Mouse (Mus musculus): ENCODE results near the gene Cdhr5. TPM values are rescaled to one million over a fixed set of nuclear protein-coding genes. Genes with fewer than 3 reads are reported as not detected.

Cdhr5 gene
- polyA plus RNA-seq, 1 experiment from 2014 or later: not detected

GRCm38 (mm10) chr7:141222126-141222467, 54.5 kb downstream of the Cdhr5 start:
- Histone ChIP-seq H3K9me3 (replicated peaks) (no peaks in the 10 kb centered on the region), H3K4me3 (peak overlapping the region; percentile 66), H3K4me1 (replicated peaks) (peaks cover 32% of the 10 kb centered on the region), H3K27ac (ENCODE audit: poor library complexity, severe bottlenecking) (peak overlapping the region; percentile 88), H3K27me3 (replicated peaks) (no peaks in the 10 kb centered on the region), H3K36me3 (0 out of 2 replicates have a peak, but pooled peaks cover 3% of the 10 kb centered on the region), H3K9ac (peak overlapping the region; percentile 47), H3K4me2 (peak overlapping the region; percentile 63)
- 10% methylated on average over 8 of the region's 8 CpGs for WGBS
- no peak for ATAC-seq (ENCODE audit: insufficient number of reproducible peaks, low FRiP score)

- 3% methylated on average over 44 of the region's 44 CpGs for whole genome bisulfite sequencing
- Histone ChIP-seq H3K9ac (peak overlapping the region; percentile 90), H3K4me1 (replicated peaks) (peaks cover 38% of the 10 kb centered on the region), H3K27me3 (replicated peaks) (no peaks in the 10 kb centered on the region), H3K36me3 (0 out of 2 replicates have a peak, but pooled peaks cover 3% of the 10 kb centered on the region), H3K27ac (ENCODE audit: poor library complexity, severe bottlenecking) (peak overlapping the region; percentile 88), H3K9me3 (replicated peaks) (no peaks in the 10 kb centered on the region), H3K4me2 (peak overlapping the region; percentile 91), H3K4me3 (peak overlapping the region; percentile 66)
- ATAC-seq (ENCODE audit: insufficient number of reproducible peaks, low FRiP score): peak; percentile 97
Measured at GRCm38 (mm10) chr7:141221249-141222125, 55.1 kb downstream of the Cdhr5 start.

DNA sequence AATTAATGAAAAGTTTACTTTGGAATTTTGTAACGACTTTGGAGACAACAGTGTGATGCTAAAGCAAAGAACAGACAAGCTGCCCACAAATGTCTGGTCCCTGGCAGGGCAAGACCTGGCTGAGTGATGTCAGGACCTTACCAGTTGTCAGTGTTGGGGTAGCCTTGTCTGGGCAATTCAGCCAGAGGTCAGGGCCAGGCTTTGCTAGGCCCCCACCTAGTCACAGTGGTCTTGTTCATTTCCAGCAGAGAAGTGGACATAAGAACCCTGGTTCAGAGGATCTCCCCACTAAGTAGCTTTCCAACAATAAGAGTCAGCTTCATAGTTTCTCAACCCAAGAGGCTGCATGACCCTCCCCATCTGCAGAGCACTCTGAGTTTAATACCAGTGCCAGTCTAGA, 56.2 kb downstream of the Cdhr5 start:
- Histone ChIP-seq H3K9me3 (replicated peaks) (no peaks in the 10 kb centered on the region), H3K36me3 (0 out of 2 replicates have a peak, but pooled peaks cover 3% of the 10 kb centered on the region), H3K4me2 (peak overlapping the region; percentile 91), H3K27ac (ENCODE audit: poor library complexity, severe bottlenecking) (no peak overlapping the region), H3K4me3 (peak overlapping the region; percentile 66), H3K27me3 (replicated peaks) (no peaks in the 10 kb centered on the region), H3K9ac (peak overlapping the region; percentile 90), H3K4me1 (replicated peaks) (peaks cover 42% of the 10 kb centered on the region)
- no peak for ATAC-seq (ENCODE audit: insufficient number of reproducible peaks, low FRiP score)
- 87% methylated on average over 1 of the region's 1 CpGs for WGBS

DNA sequence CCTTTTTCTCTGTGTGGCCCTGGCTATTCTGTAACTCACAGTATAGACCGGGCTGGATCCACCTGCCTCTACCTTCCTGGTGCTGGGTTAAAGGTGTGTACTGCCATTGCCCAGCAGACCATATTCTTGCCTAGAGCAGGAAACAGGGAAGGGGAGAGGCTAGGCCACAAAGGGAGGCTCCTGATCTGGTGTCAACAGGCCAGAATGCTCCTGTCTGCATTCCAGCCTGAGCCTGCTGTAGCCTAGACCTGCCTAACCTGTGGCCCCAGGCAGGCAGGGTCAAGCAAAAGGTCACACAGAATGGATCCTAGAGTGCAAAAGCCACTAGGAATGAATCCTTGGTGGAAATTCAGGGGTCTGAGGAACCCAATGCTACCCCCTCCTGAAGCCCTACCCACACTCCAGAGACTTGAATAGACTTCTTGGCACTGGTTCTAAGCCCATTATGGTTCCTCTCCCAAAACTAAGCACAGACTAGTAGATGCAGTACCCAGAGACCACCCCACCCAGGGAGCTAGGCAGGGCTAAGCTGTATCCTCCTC, 57.0 kb downstream of the Cdhr5 start:
- Histone ChIP-seq H3K4me2 (no peak overlapping the region; the same call in 1 of the 2 replicates), H3K27ac (ENCODE audit: poor library complexity, severe bottlenecking) (no peak overlapping the region), H3K27me3 (replicated peaks) (no peaks in the 10 kb centered on the region), H3K36me3 (0 out of 2 replicates have a peak, but pooled peaks cover 3% of the 10 kb centered on the region), H3K4me1 (replicated peaks) (peaks cover 47% of the 10 kb centered on the region), H3K4me3 (no peak overlapping the region), H3K9ac (no peak overlapping the region), H3K9me3 (replicated peaks) (no peaks in the 10 kb centered on the region)
- 94% methylated on average over 1 of the region's 1 CpGs for WGBS
- ATAC-seq (ENCODE audit: insufficient number of reproducible peaks, low FRiP score): no peak

MicroRNAs encoded within 50 kb of the gene (microRNA counts, 519-probe panel; counts per million panel counts)
- microRNA mmu-miR-210: 6,528 counts per million, percentile 83 among the panel's probes with 10 or more counts

Small RNA genes within 50 kb of the gene (microRNA-seq; reads per million reads assigned to microRNA genes)
- gene Mir210: 1,203 reads per million, percentile 81 among the genes with 10 or more reads in this experiment

Other genes with a start within 250 kb of the Cdhr5 start
- not detected in 2 replicates for gene Gm17387, start 247.7 kb downstream of the Cdhr5 start, polyA plus RNA-seq (2016; fragmentation: Nextera tagmentation; extraction: Ambion mirVana)
- 2.0 and 2.5 TPM in 2 replicates for gene B4galnt4, start 215.7 kb downstream of the Cdhr5 start, polyA plus RNA-seq (2016; fragmentation: Nextera tagmentation; extraction: Ambion mirVana)
- 0.41 and 0.50 TPM in 2 replicates for gene Pkp3, start 198.6 kb downstream of the Cdhr5 start, polyA plus RNA-seq (2016; fragmentation: Nextera tagmentation; extraction: Ambion mirVana)
- 2.2 and 2.9 TPM in 2 replicates for gene Sigirr, start 176.2 kb downstream of the Cdhr5 start, polyA plus RNA-seq (2016; fragmentation: Nextera tagmentation; extraction: Ambion mirVana)
- gene Ano9, start 159.0 kb downstream of the Cdhr5 start, polyA plus RNA-seq (2016; fragmentation: Nextera tagmentation; extraction: Ambion mirVana): 0.09 and 0.30 TPM in 2 replicates
- 58.0 and 65.9 TPM in 2 replicates for gene Ptdss2, start 154.4 kb downstream of the Cdhr5 start, polyA plus RNA-seq (2016; fragmentation: Nextera tagmentation; extraction: Ambion mirVana)
- gene Rnh1, start 103.9 kb downstream of the Cdhr5 start, polyA plus RNA-seq (2016; fragmentation: Nextera tagmentation; extraction: Ambion mirVana): 82.4 and 88.2 TPM in 2 replicates
- 74.1 and 78.2 TPM in 2 replicates for gene Hras, start 82.8 kb downstream of the Cdhr5 start, polyA plus RNA-seq (2016; fragmentation: Nextera tagmentation; extraction: Ambion mirVana)
- 2.5 and 3.5 TPM in 2 replicates for gene Lrrc56, start 82.6 kb downstream of the Cdhr5 start, polyA plus RNA-seq (2016; fragmentation: Nextera tagmentation; extraction: Ambion mirVana)
- gene Lmntd2, start 62.7 kb downstream of the Cdhr5 start, polyA plus RNA-seq (2016; fragmentation: Nextera tagmentation; extraction: Ambion mirVana): 1.3 and 1.4 TPM in 2 replicates
- 12.9 and 16.2 TPM in 2 replicates for gene Rassf7, start 60.9 kb downstream of the Cdhr5 start, polyA plus RNA-seq (2016; fragmentation: Nextera tagmentation; extraction: Ambion mirVana)
- 56.4 and 59.3 TPM in 2 replicates for gene Phrf1, start 48.0 kb downstream of the Cdhr5 start, polyA plus RNA-seq (2016; fragmentation: Nextera tagmentation; extraction: Ambion mirVana)
- gene Irf7, start 10.3 kb downstream of the Cdhr5 start, polyA plus RNA-seq (2016; fragmentation: Nextera tagmentation; extraction: Ambion mirVana): 1.1 and 1.7 TPM in 2 replicates
- gene Sct, start 2.3 kb upstream of the Cdhr5 start, polyA plus RNA-seq (2016; fragmentation: Nextera tagmentation; extraction: Ambion mirVana): 0.64 TPM in 1 of 2 replicates, not detected in the other
- 0.06 and 0.15 TPM in 2 replicates for gene Drd4, start 15.2 kb upstream of the Cdhr5 start, polyA plus RNA-seq (2016; fragmentation: Nextera tagmentation; extraction: Ambion mirVana)
- gene Deaf1, start 50.9 kb upstream of the Cdhr5 start, polyA plus RNA-seq (2016; fragmentation: Nextera tagmentation; extraction: Ambion mirVana): 34.3 and 35.6 TPM in 2 replicates
- gene Tmem80, start 51.0 kb upstream of the Cdhr5 start, polyA plus RNA-seq (2016; fragmentation: Nextera tagmentation; extraction: Ambion mirVana): 37.4 and 40.1 TPM in 2 replicates
- gene Eps8l2, start 62.1 kb upstream of the Cdhr5 start, polyA plus RNA-seq (2016; fragmentation: Nextera tagmentation; extraction: Ambion mirVana): 0.73 and 1.3 TPM in 2 replicates
- 276 and 284 TPM in 2 replicates for gene Taldo1, start 115.4 kb upstream of the Cdhr5 start, polyA plus RNA-seq (2016; fragmentation: Nextera tagmentation; extraction: Ambion mirVana)
- 25.5 and 26.7 TPM in 2 replicates for gene Gatd1, start 137.3 kb upstream of the Cdhr5 start, polyA plus RNA-seq (2016; fragmentation: Nextera tagmentation; extraction: Ambion mirVana)
- gene Cend1, start 152.7 kb upstream of the Cdhr5 start, polyA plus RNA-seq (2016; fragmentation: Nextera tagmentation; extraction: Ambion mirVana): 13.9 and 14.6 TPM in 2 replicates
- 19.3 and 20.7 TPM in 2 replicates for gene Slc25a22, start 161.1 kb upstream of the Cdhr5 start, polyA plus RNA-seq (2016; fragmentation: Nextera tagmentation; extraction: Ambion mirVana)
- gene Pidd1, start 167.2 kb upstream of the Cdhr5 start, polyA plus RNA-seq (2016; fragmentation: Nextera tagmentation; extraction: Ambion mirVana): 12.0 and 14.3 TPM in 2 replicates
- gene Rplp2, start 170.6 kb upstream of the Cdhr5 start, polyA plus RNA-seq (2016; fragmentation: Nextera tagmentation; extraction: Ambion mirVana): 867 and 941 TPM in 2 replicates
- 42.3 and 43.3 TPM in 2 replicates for gene Pnpla2, start 178.4 kb upstream of the Cdhr5 start, polyA plus RNA-seq (2016; fragmentation: Nextera tagmentation; extraction: Ambion mirVana)
- gene Cracr2b, start 184.3 kb upstream of the Cdhr5 start, polyA plus RNA-seq (2016; fragmentation: Nextera tagmentation; extraction: Ambion mirVana): 16.6 and 17.5 TPM in 2 replicates
- gene Cd151, start 190.6 kb upstream of the Cdhr5 start, polyA plus RNA-seq (2016; fragmentation: Nextera tagmentation; extraction: Ambion mirVana): 27.4 and 30.6 TPM in 2 replicates
- gene Polr2l, start 198.3 kb upstream of the Cdhr5 start, polyA plus RNA-seq (2016; fragmentation: Nextera tagmentation; extraction: Ambion mirVana): 60.7 and 64.7 TPM in 2 replicates
- gene Tspan4, start 198.5 kb upstream of the Cdhr5 start, polyA plus RNA-seq (2016; fragmentation: Nextera tagmentation; extraction: Ambion mirVana): 57.5 and 57.6 TPM in 2 replicates